Mouse (Mus musculus): Measurements from ENCODE around the gene Pan3.

Gene Pan3

DNA sequence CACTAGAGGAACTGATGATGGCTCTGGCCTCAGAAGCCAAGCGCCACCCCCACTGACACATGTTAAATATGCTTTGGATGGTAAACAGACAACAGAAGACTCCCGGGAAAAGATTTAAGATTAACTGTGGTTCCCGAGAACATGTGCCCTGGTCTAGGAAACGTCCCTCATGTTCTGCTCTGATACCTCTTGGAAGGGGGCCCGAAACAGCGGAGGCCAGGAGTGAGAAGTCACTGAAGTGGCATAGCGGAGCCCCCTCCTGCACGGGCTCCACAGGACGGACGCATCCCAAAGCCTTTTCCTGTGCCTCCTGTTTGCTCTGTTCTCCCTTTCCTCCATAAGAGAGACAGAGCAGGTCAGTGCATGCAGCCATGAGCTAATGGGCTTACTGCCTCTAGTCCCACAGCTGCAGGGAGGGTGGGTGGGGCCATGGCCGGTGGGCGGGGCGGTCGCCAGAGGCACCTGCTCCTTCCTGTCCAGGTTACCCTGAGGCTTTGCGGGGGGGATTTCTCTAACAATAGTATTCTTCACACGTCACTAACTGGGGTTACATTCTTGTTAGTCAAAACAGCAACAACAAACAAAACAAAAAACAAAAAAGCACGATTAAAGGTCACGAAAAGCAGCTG, 133.7 kb downstream of the Pan3 start:
- DNase-seq = no peak

DNA sequence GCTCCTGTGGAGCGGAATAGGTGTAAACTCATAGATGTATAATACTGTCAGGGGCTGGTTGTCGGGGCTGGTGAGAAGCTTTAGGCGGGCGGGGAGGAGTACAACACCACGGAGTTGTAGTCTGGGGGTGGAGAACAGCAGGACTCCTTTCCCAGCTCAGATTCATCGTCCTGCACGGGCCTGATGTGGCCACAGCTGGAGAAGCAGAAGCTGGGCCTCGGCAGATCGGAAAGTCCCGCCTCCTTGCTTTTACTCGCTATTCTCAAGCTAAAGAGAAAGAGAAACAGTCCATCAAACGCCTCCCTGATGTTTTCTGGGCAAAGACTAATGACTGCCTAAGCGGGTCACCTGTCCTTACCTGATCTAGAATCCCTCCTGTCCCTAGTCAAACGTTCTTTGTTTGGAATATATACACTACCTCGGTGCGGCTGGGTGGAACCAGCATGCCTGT, 134.2 kb downstream of the Pan3 start:
- no peak for DNase-seq

DNA sequence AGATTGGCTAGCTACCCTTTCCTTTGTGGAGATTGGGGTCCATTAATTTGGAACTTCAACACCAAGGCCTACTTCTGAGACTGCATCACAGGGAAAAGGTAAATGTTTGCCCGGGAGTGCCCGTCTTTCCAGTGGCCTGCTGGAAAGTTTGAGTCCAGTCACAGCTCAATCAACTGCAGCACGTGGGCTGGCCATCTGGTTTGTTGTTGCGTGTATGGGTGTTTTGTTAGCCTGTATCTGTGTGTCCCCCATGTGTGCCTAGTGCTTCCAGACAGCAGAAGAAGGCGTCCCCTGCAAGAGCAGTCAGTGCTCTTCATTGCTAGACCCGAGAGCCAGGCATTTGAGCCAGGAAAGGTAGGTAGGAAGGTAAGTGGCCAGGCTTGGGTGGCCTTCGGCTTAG, 135.5 kb downstream of the Pan3 start:
- no peak for DNase-seq

DNA sequence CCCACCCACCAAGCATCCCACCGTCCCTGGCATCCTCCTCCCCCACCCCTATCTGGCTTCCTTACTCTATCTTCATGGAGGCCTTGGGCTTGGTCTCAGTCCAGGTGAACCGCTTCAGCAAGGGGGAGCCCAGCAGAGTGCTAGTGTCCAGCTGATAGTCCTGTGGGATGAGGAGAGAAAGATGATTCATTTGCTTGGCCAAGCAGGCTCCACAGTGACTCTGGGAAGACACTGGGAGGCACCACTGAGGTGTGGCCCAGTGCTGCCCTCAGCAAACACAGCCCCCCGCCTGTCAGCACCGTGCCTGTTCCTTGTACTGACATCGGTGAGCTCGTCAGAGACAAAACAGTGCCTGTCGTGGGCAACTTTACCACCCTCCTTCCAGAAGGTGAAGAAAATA, 136.4 kb downstream of the Pan3 start:
- no peak for DNase-seq

DNA sequence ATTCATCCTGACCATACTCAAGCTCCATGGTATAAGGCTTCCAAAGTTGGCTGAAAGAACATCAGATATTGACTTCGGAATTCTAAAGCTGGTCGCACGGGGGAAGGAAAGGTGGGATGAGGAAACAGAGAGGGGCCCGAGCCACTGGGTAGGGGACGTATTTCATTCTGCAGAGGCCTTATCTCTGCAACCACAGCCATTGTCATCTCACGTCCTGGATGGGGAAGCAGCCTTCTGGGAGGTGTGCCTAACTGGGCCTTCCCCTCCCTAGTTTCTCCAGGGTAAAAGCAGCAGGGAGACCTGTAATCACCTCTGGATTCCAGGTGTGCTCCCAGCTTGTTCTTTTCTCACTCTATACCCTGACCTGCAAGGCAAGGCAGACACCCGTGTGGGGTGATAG, 142.7 kb downstream of the Pan3 start:
- DNase-seq = no peak

DNA sequence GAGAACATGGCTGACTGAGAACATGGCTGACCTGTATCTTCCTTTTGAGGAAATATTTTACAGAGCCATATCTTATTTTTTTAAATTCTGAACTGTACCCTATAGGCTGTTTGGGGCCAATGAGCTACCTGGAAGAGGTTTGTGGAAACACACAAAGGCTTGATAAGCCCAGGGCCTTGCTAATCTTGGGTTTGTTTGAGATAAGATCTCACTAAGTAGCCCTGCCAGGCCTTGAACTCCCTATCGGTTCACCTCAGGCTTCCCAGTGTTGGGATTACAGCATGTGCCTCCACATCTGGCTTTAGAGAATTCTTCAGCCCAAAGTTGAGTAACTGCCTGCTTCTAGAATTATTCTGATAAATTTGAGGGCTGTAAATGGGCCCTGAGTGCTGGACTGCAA, 143.6 kb downstream of the Pan3 start:
- no peak for DNase-seq

DNA sequence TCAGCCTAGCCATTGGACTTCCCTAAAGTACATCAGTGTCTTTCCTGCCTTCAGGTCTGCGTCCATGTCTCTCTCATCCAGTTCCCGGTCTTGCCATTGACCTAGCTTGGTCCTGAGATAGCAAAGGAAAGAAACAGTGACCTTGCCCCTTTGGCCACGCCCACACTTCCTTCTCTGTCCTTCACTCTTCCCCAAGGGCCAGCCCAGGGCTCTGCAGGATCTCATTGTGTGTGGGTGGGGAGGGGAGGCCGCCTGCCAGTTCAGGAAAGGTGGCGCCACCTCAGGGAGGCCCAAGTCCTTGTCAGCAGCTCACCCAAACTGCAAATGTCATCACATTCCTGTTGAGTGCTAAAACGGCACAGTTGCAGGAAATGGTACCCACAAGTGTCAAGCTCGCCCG, 144.6 kb downstream of the Pan3 start:
- DNase-seq = peak; percentile 61

DNA sequence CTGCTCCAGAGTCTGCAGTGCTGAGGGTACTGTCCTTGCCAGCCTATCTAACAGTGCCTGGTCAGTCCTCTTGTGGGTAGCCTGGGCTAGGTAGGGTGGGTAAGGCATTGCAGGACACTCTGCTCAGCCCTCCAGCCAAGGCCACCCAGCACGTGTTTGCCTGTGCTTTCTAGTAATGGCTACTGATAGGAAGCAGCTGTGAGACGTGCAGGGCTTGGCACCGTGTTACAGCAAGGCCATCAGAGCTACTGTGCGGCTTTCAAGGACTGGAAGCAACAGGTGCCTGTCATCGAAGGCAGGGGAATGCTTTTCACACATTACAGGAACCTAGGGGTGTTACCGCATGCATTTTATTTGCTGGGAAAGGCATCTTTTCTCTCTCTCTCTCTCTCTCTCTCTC, 147.0 kb downstream of the Pan3 start:
- DNase-seq = no peak

DNA sequence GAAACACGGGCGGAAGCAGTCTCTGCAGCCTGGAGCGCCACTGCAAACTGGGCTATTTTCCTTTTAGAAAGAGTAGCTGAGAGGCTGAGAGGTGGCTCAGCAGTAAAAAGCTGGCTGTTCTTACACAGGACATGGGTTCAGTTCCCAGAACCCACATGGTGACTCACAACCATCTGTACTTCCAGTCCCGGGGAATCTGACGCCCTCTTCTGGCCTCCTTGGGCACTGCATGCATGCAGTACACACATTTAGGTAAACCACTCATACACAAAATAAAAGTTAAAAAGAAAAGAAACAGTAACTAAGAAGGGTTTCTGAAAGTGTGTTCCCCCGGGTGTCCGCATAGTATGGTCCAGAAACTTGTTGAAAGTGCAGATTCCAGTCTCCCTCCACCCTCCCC, 149.2 kb downstream of the Pan3 start:
- no peak for DNase-seq

DNA sequence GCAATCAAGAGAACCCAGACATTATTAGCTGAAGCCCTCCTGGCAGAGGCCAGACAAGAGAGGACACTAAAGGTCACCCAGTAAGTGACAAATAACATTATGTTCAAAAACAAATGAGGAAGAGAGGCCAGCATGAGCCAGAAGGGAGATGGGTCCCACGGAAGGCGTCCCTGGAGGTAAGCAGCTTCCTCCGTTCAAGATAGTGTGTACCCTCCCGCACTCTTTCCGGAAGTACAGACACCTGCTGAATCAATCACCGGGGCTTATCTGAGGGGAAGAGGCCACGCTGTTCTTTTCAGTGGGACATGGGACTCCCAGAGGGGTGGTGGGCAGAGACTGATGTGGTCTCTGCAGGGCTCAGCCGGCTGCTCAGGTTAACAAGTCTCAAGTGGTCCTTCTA, 149.7 kb downstream of the Pan3 start:
- no peak for DNase-seq

DNA sequence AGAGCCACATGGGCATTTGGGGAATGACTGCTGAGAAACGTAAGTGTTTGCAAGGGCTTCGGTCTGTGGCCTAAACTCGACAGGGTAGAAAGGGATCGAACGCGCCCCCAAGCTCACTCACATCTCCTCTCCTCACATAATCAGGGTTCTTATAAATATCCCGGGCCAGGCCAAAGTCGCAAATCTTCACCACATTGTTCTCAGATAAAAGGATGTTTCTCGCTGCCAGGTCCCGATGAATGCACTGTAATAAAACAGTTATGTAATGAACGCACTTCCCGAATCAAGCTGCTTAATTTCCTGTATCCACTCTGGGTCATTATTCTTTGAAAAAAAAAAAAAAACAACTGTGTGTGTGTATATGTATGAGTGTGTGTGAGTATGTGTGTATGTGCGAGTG, 150.2 kb downstream of the Pan3 start:
- DNase-seq = no peak

DNA sequence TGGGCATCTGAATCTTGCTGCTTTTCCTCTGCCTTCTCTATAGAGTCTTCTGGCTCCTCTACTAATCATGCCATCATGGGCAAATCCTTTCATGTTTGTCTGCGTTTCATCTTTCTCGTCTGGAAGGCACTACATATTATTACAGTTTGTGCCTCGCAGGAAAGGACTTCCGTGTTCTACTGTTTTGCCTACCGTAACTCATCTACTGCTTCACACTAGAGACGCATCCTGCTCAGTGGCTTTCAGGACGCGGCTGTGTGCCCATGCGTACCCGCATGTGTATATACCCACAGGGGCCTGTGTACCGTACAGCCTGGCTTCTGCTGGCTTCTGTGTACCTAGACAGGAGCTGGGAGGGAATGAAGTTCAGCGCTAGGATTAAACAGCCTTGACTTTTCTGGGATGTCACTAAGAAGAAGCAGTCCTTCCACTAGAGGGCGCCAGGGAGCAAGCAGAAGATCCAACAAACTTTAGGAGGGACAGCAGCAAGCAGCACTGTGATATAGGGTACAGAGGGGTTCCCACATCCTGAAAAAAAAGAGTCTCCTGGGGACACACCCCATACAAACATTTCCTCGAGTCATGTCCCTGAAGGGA, 153.8 kb downstream of the Pan3 start:
- DNase-seq = peak; percentile 81

DNA sequence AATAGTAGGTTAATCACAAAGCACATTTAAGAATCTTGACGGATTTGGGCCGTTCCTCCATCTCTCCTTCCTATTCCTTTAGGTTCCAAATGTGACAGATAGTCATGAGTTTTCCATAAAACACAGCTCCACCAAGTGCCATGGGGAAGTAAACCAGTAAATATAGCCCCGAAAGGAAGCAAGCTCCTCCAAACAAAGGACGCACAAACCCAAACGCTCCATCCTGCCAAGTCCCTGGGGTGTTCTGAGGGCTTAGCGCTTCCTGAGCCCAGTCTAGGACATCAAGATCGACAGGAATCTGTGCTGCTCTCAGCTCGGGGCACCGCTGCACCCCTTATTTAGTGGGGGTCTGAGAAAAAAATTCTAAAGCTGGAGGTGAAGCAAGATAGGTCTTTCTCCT, 154.7 kb downstream of the Pan3 start:
- no peak for DNase-seq

DNA sequence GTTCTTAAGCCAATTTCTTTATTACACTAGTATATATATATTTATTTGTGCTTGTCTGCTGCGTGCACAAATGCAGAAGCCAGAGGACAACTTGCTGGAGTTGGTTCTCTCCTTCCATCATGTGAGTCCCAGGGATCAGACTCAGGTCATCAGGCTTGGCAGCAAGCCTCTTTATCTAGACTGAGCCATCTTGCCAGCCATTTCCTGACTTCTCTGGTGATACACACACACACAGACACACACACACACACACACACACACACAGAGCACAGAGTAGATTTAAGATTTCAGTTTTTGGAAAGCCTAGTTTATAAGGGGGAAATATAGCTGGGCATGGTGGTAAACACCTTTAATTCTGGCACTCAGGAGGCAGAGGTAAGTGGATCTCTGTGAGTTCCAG, 155.1 kb downstream of the Pan3 start:
- no peak for DNase-seq

DNA sequence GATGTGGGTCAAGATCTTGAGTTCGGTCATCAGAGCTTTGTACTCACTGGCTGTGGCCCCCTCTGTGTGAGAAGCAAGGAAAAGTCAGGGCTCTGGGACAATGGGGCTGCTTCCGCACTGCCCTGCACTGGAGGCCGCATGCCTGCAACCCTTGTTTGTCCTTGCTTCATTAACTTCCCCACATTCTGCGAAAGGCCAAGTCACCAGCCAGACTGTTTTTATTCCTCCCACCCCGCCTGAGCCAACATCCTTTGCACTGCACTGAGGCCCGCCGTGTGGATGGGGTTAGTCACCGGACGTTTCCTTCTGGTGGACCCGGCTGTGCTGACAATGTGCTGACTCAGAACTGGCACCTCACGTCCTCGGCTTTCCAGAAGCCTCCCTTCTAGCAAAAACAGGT, 159.9 kb downstream of the Pan3 start:
- peak; percentile 29 for DNase-seq

DNA sequence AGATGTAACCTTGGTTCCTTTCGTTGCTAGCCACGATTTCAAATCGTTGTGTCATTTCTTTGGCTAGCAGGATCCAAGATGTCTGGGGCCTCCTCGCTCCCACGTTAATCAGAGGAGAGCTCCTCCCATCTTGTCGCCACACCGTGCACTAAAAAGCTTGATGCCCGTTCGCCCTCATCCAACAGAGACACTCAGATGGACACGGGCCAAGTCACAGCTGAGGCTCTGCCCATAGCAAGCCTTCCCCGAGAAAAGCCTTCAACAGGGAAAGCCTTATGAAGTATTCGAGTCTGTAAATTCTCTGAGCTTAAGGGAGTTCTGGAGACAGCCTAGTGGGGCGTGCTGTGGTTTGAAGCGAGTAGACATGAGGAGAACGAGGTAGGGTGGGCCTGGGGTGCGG, 167.9 kb downstream of the Pan3 start:
- no peak for DNase-seq
